Mouse (Mus musculus): ENCODE results near the gene Ier5.

The Ier5 gene

DNA sequence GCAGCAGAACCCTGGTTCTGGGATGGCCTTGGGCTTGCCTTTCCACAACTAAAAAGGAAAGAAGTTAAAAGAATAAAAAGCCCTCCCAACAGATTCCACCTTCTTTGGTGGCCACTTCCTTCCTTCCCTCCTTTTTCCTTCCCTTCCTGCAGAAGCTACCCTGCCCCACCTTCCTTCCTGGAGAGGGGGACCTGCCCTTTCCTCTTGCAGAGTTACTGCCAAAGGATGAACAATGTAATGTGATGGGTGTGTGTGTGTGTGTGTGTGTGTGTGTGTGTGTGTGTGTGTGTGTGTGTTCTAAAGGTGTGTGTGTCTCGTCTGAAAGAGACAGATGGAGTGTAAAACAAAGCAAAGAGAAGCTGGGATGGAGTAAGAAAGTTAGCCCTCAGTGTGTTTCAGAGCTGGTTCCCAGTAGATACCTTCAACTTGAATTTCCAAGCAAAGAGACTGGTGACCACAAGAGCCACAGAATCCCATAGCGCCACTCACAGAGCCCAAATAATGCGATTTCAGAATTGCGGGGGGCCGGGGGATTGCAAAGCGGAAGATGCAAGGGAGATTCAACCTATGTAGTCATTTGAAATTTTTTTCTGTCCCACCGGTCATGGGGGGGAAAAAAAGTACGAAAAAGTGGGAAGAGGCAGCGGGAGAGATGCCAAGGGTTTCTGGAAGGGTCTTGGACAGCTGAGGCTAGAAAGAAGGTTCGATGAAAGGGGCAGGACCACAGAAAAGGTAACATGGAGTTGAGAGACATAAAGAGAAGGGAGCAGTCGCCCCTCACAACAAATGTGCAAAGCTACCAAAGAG lies 17.1 kb downstream of the Ier5 start:
- no peak for DNase-seq (ENCODE audit: low read depth, low spot score)

GRCm38 (mm10) chr1:155077675-155078074 lies 21.8 kb downstream of the Ier5 start:
- DNase-seq (ENCODE audit: low read depth, low spot score): no peak

GRCm38 (mm10) chr1:155075856-155076255 lies 23.6 kb downstream of the Ier5 start:
- peak; percentile 96 for DNase-seq (ENCODE audit: low read depth, low spot score)

- DNase-seq (ENCODE audit: low read depth, low spot score): peak; percentile 99
These were observed 24.6 kb downstream of the Ier5 start for GRCm38 (mm10) chr1:155074856-155075255.

GRCm38 (mm10) chr1:155073905-155074304 lies 25.5 kb downstream of the Ier5 start:
- peak; percentile 51 for DNase-seq (ENCODE audit: low read depth, low spot score)

- no peak for DNase-seq (ENCODE audit: low read depth, low spot score)
These were observed 26.3 kb downstream of the Ier5 start for GRCm38 (mm10) chr1:155073133-155073532.

DNA sequence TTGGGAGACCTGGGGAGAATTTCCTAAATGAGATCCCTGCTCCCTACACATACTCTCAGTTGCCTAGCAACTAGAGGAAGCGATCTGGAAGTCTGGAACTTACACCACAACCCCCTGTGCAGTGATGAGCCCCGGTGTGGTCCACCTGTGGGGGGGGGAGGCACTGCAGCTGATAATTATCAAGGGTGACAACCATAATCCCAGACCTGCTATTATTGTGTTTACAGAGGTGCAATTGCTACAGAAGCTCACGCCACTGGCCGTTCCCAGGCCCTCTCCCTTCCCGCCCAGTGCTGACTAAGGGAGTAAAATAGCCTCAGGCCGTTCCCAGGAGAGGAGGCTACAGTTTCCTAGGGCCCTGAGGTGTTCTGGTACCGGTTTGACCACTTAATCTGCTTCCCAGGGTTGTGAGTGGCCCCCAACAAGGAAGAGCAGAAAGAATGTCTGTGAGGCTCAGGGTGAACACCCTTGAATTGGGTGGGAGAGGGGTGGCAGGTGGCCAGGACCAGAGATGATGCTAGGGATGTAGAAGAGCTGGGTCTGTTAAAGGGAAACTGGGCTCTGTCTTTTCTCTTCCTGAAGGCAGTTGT lies 28.1 kb downstream of the Ier5 start:
- DNase-seq (ENCODE audit: low read depth, low spot score): peak; percentile 74

- no peak for DNase-seq (ENCODE audit: low read depth, low spot score)
These were observed 28.7 kb downstream of the Ier5 start for GRCm38 (mm10) chr1:155070561-155071286.

GRCm38 (mm10) chr1:155069696-155070095 lies 29.7 kb downstream of the Ier5 start:
- no peak for DNase-seq (ENCODE audit: low read depth, low spot score)

GRCm38 (mm10) chr1:155066196-155066595 lies 33.2 kb downstream of the Ier5 start:
- DNase-seq (ENCODE audit: low read depth, low spot score): no peak

DNA sequence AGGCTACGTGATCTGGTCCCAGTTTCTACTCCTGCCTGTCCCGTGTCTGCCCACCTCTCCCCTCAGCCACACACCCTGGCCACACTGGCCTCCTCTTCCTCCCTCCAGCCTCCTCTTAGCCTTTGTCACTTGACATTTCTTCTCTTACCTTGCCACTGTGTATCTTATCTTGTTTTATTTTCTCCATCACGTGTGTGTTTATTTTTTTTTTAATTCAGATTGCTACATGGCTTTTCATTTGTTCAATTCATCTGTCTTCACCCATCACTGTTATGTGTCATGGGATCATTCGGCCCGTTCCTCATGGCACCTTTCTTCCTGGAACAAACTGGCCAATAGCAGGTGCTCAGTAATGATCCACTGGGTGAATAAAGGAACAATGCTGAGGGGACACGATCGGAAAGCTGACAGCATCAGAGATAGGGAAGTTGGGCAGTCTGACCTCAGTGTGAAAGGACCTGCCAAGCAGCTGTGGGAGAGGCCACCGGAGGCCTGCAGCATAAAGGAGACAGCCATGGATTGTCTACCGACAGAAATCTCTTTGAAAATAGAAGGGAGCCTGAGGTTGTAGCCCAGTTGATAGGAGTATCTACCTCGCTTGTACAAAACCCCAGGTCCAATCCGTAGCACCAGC lies 34.3 kb downstream of the Ier5 start:
- no peak for DNase-seq (ENCODE audit: low read depth, low spot score)

DNA sequence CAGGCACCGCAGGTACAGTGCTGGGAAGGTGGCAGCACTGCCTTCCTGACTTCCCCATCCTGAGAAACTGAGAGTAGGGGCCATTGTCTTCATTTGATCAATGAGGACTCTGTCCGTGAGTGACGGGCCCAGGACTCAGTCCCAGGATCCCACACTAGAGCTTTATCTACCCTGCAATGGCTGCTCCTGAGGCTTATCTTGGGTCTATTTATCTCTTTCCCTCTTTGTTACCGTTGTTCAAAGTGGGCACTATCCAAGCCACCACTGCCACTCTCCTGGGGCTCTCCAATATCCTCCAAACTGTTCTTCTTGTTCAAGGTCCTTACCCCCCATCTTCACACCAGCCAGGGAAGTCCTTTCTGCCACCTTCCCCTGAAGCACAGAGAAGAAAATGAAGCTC lies 34.8 kb downstream of the Ier5 start:
- DNase-seq (ENCODE audit: low read depth, low spot score): no peak

GRCm38 (mm10) chr1:155064111-155064510 lies 35.3 kb downstream of the Ier5 start:
- DNase-seq (ENCODE audit: low read depth, low spot score): no peak

DNA sequence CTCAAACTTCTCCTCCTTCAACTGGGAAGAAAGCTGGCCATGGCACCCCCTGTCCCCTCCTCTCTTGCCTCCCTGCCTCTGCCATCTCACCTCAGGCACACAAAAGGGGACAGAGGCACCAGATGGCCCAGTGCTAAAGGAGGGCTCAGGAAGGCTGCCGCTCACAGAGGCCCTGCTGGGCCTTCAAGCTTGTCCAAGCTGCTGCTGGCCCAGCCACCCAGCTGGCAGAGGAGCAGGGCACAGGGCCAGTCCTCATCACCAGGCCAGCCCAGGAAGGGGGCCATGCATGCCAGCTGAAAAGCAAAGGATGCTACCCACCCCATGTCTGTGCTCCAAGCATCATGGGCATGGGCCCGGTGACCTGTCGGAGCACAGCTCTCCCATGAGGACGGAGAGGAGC lies 36.5 kb downstream of the Ier5 start:
- no peak for DNase-seq (ENCODE audit: low read depth, low spot score)

DNA sequence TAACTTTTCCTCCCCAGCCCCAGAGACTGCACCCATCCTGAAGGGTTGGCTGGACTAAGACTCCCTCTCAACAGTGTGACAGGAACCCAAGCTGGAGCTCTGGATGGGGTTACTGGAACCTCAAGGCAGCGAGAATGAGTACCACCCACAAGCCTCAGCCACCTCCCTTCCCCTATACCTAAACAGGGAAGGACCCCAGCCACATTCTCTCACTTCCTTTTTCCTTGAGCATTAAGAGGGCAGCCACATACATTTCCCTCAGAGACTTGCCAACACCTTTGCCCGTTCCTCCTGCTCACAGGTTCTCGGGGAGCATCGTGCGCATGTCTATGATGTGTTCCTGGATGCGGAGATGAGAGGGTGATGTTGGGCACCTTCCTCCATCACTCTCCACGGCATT lies 37.4 kb downstream of the Ier5 start:
- no peak for DNase-seq (ENCODE audit: low read depth, low spot score)

GRCm38 (mm10) chr1:155060832-155061801 lies 38.3 kb downstream of the Ier5 start:
- no peak for DNase-seq (ENCODE audit: low read depth, low spot score)

DNA sequence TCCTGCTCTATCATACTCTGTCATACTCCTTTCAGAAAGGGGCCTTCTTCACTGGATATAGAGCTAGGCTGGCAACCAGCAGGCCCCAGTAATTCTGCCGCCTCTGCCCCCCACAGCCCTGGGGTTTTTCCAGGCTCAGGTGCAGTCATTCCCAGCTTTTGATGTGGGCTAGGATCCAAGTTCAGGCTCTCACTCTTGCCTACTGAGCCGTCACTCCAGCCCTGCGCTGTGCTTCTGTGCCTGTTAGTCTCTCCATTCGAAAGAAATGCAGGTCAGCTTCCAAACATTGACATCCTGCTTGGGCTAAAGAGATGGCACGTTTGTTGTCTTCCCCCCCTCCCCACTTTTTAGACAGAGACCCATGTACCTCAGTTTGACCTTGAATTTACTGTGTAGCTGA lies 39.2 kb downstream of the Ier5 start:
- no peak for DNase-seq (ENCODE audit: low read depth, low spot score)

- no peak for DNase-seq (ENCODE audit: low read depth, low spot score)
These were observed 39.9 kb downstream of the Ier5 start for GRCm38 (mm10) chr1:155059505-155059904.

DNA sequence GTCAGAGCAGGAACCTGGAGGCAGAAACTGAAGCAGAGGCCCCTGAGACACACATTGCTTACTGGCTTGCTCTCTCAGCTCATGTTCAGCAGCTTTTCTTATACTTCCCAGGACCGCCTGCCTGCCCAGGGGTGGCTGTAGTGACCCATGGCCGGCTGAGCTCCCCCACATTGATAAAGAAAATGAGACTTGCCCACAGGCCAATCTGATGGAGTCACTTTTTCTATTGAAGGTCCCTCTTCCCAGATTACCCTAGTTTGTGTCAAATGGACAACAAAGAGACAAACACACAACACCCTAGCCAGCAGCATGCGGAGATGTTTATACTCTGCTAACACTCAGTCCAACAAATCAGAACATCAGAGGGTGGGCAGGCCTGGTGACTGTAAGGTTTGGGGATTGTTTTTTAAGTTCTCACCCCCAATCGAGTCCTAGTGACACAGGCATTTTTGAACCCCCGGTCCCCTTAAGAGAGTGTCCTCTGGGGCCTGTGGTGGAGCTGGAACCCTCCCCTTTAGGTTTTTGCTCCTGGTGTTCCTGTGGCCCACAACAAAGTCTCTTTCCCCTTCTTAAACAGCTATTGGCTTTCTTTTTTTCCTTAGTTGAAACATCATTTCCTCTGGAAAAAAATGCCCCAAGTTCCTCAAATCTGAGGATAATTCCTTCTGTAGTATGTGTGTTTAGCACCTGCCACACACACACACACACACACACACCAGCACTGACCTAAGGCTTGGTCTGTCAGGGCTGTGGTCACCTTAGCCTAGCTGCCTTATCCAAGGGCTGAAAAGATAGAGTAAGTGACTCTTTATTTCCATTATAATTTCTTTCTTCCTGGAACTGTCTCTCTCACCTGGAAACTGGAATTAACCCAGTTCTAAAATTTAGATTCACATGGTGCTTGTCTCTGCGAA lies 41.1 kb downstream of the Ier5 start:
- DNase-seq (ENCODE audit: low read depth, low spot score): no peak

DNA sequence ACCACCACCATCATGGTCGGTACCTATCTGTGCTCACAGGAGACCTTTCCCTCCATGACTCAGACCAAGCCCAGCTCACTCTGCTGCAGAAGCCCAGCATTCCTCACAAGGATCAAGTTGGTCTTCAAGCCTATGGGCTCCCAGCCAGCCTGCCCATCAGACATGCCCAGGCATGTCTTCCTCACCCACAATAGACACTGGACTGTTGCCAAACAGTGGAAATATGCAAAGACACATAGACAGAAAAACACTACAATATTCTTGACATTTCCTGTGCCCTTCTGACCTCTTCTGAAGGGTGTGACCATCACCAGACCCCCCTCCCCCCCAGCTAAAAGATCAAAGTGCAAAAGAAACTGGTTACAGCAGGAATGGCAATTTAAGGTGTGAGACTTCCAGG lies 43.3 kb downstream of the Ier5 start:
- DNase-seq (ENCODE audit: low read depth, low spot score): peak; percentile 76
